Mouse (Mus musculus) lung, adult 2 months (tissue): ENCODE measurements at regions not wholly inside any gene's neighbourhood (a gene's known extent, or its start where the extent isn't known, plus 50 kb on each side); places are given as distances from the start of the nearest gene placed in this dataset.

Experiments used
- DNase-seq: peaks from one replicate; pipeline ENCODE4 v3.0.0; 2022
- H3K4me1 ChIP-seq: fragments of 200-500 bp; 2 replicates; pipeline ENCODE4 v1.6.1; 2011; ENCODE audit warnings: low read length; ENCODE audit not compliant: control insufficient read depth, insufficient read depth
- H3K4me3 ChIP-seq: fragments of 200-500 bp; replicated peaks from 2 replicates; pipeline ENCODE3; 2011; ENCODE audit warnings: low read depth, mild to moderate bottlenecking, control low read depth, low read length; ENCODE audit errors: extremely low read depth
- CTCF ChIP-seq: fragments of 200-500 bp; IDR thresholded peaks from 2 replicates; pipeline ENCODE4 v1.5.1; 2011; ENCODE audit warnings: mild to moderate bottlenecking, low read length, control low read depth; ENCODE audit not compliant: insufficient read depth
- POLR2A ChIP-seq: fragments of 200-500 bp; IDR thresholded peaks from 2 replicates; pipeline ENCODE4 v1.6.1; 2011; ENCODE audit warnings: low read depth, mild to moderate bottlenecking, control low read depth, low read length, borderline replicate concordance; ENCODE audit errors: extremely low read depth
- WGBS: fragments of 180-500 bp; shearing (Covaris S2); methylation state at CpG from one replicate; pipeline ENCODE4 v1.1.7; 2018; 5-methylcytosine and 5-hydroxymethylcytosine counted together

- no peak overlapping the region for H3K4me3 ChIP-seq
- TF ChIP-seq CTCF (no peak), POLR2A (no peak)
- no peak for DNase-seq
- 36% methylated on average over 5 of the region's 5 CpGs for WGBS
- no peaks in the 10 kb centered on the region for H3K4me1 ChIP-seq
Observed at GRCm38 (mm10) chr2:8818127-8818526, 1062.9 kb upstream of the 4930412O13Rik start.

GRCm38 (mm10) chr2:8825406-8825805 is 1055.6 kb upstream of the 4930412O13Rik start:
- TF ChIP-seq CTCF (no peak), POLR2A (no peak)
- no peaks in the 10 kb centered on the region for H3K4me1 ChIP-seq
- DNase-seq: no peak
- H3K4me3 ChIP-seq: no peak overlapping the region
- 72% methylated on average over 2 of the region's 2 CpGs for WGBS
